Mouse (Mus musculus): Measurements from ENCODE around the gene Sdhaf2.

Sdhaf2 gene

GRCm38 (mm10) chr19:10521926-10522325 lies 4.0 kb downstream of the Sdhaf2 start:
- TF ChIP-seq GATA4 (IDR thresholded peaks at IDR 0.05; ENCODE audit: insufficient replicate concordance, low read length): no peak

GRCm38 (mm10) chr19:10520355-10520754 lies 5.6 kb downstream of the Sdhaf2 start:
- no peak for TF ChIP-seq GATA4 (IDR thresholded peaks at IDR 0.05; ENCODE audit: insufficient replicate concordance, low read length)

GRCm38 (mm10) chr19:10510759-10511330 lies 15.1 kb downstream of the Sdhaf2 start:
- no peak for TF ChIP-seq GATA4 (IDR thresholded peaks at IDR 0.05; ENCODE audit: insufficient replicate concordance, low read length)

- no peak for TF ChIP-seq GATA4 (IDR thresholded peaks at IDR 0.05; ENCODE audit: insufficient replicate concordance, low read length)
Measured at GRCm38 (mm10) chr19:10502571-10502970, 23.4 kb downstream of the Sdhaf2 start.

- TF ChIP-seq GATA4 (IDR thresholded peaks at IDR 0.05; ENCODE audit: insufficient replicate concordance, low read length): no peak
Measured at GRCm38 (mm10) chr19:10500581-10500980, 25.4 kb downstream of the Sdhaf2 start.

GRCm38 (mm10) chr19:10497512-10498160 lies 28.3 kb downstream of the Sdhaf2 start:
- no peak for TF ChIP-seq GATA4 (IDR thresholded peaks at IDR 0.05; ENCODE audit: insufficient replicate concordance, low read length)

GRCm38 (mm10) chr19:10496976-10497375 lies 29.0 kb downstream of the Sdhaf2 start:
- no peak for TF ChIP-seq GATA4 (IDR thresholded peaks at IDR 0.05; ENCODE audit: insufficient replicate concordance, low read length)

- TF ChIP-seq GATA4 (IDR thresholded peaks at IDR 0.05; ENCODE audit: insufficient replicate concordance, low read length): no peak
Measured at GRCm38 (mm10) chr19:10495670-10496069, 30.3 kb downstream of the Sdhaf2 start.

- TF ChIP-seq GATA4 (IDR thresholded peaks at IDR 0.05; ENCODE audit: insufficient replicate concordance, low read length): no peak
Measured at GRCm38 (mm10) chr19:10486264-10486738, 39.6 kb downstream of the Sdhaf2 start.

GRCm38 (mm10) chr19:10482703-10483102 lies 43.2 kb downstream of the Sdhaf2 start, which contains the start of gene Ppp1r32:
Gene Ppp1r32 (minus strand): TSS chr19:10482928.
- no peak for TF ChIP-seq GATA4 (IDR thresholded peaks at IDR 0.05; ENCODE audit: insufficient replicate concordance, low read length)

- TF ChIP-seq GATA4 (IDR thresholded peaks at IDR 0.05; ENCODE audit: insufficient replicate concordance, low read length): no peak
Measured at GRCm38 (mm10) chr19:10479541-10479940, 46.4 kb downstream of the Sdhaf2 start.

GRCm38 (mm10) chr19:10473779-10474178 lies 52.2 kb downstream of the Sdhaf2 start:
- TF ChIP-seq GATA4 (IDR thresholded peaks at IDR 0.05; ENCODE audit: insufficient replicate concordance, low read length): no peak

GRCm38 (mm10) chr19:10472958-10473357 lies 53.0 kb downstream of the Sdhaf2 start:
- TF ChIP-seq GATA4 (IDR thresholded peaks at IDR 0.05; ENCODE audit: insufficient replicate concordance, low read length): no peak

- TF ChIP-seq GATA4 (IDR thresholded peaks at IDR 0.05; ENCODE audit: insufficient replicate concordance, low read length): no peak
Measured at GRCm38 (mm10) chr19:10469171-10469658, 56.7 kb downstream of the Sdhaf2 start.

GRCm38 (mm10) chr19:10464427-10464826 lies 61.5 kb downstream of the Sdhaf2 start:
- TF ChIP-seq GATA4 (IDR thresholded peaks at IDR 0.05; ENCODE audit: insufficient replicate concordance, low read length): no peak

- no peak for TF ChIP-seq GATA4 (IDR thresholded peaks at IDR 0.05; ENCODE audit: insufficient replicate concordance, low read length)
Measured at GRCm38 (mm10) chr19:10461584-10461983, 64.4 kb downstream of the Sdhaf2 start.
